In the genomic region with DNA sequence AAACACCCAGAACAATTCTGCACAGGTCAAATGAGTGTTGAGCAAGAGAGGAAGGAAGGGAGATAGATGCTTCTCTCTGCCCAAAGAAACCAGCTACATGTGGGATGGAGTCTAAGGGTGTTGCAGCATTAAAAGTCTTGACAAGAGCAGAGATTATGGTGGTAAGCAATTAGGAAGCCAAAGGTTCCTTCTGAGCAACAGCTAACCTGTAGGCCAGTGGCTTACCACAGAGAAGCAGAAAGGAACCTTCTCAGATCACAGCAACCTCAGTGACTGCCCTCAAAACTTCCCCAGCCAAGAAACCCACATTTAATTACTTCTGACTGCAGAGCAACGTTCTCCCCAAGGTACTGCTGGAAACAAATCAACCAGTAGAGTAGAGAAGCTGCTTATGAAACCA, we compare ENCODE assay signal across 19 mouse cellular contexts.
"Had no signal": no experiment of that assay in that cellular context is flagged by ENCODE, and none has a peak within 500 bp of the region (broad histone marks: within the 10 kb centered on the region; RNA-seq: fewer than 3 reads in every experiment).

No protein-coding gene starts in this region.

- H3K27me3 ChIP-seq: lung, embryonic 15.5 days; megakaryocyte, embryonic 14.5 days; midbrain, embryonic 13.5 days; midbrain, embryonic 15.5 days; neural tube, embryonic 12.5 days; stomach, embryonic 15.5 days had no signal

- H3K4me2 ChIP-seq: lung, embryonic 15.5 days; midbrain, embryonic 11.5 days; midbrain, embryonic 13.5 days; midbrain, embryonic 15.5 days; neural tube, embryonic 12.5 days; stomach, embryonic 15.5 days had no signal

- H3K27ac ChIP-seq: lung, embryonic 15.5 days; macrophage; midbrain, embryonic 13.5 days; midbrain, embryonic 15.5 days; neural tube, embryonic 12.5 days; stomach, embryonic 15.5 days; stomach, postnatal 0 days had no signal

- DNase-seq: liver, postnatal 0 days; lung, adult 2 months; lung, postnatal 14 days; lung, postnatal 36 days; retina, postnatal 1 day; right cerebral cortex, adult 18-20 months; thymus, adult 2 months; thymus, postnatal 25 days; thymus, postnatal 4 days had no signal

- H3K4me3 ChIP-seq: lung, embryonic 15.5 days; megakaryocyte, embryonic 14.5 days; midbrain, embryonic 13.5 days; midbrain, embryonic 15.5 days; neural tube, embryonic 12.5 days; stomach, embryonic 15.5 days had no signal

- H3K4me1 ChIP-seq: lung, embryonic 15.5 days; midbrain, embryonic 13.5 days; midbrain, embryonic 15.5 days; neural tube, embryonic 12.5 days; stomach, embryonic 15.5 days had no signal

- H3K9me3 ChIP-seq: lung, embryonic 15.5 days; megakaryocyte, embryonic 14.5 days; midbrain, embryonic 13.5 days; midbrain, embryonic 15.5 days; neural tube, embryonic 12.5 days; stomach, embryonic 15.5 days had no signal

- H3K9ac ChIP-seq: liver, postnatal 0 days; lung, embryonic 15.5 days; midbrain, embryonic 13.5 days; midbrain, embryonic 15.5 days; neural tube, embryonic 12.5 days; stomach, embryonic 15.5 days had no signal

- ATAC-seq: liver, postnatal 0 days; lung, postnatal 0 days; midbrain, embryonic 13.5 days; midbrain, embryonic 15.5 days had no signal
